Mouse (Mus musculus) heart, adult 2 months (tissue): ENCODE measurements around the gene Cd27.

Experiments
- CTCF ChIP-seq: fragments of 200-600 bp; IDR thresholded peaks from 2 replicates; pipeline ENCODE4 v1.8.1; 2022; ENCODE audit warnings: antibody characterized with exemption, mild to moderate bottlenecking, moderate library complexity
- POLR2A ChIP-seq: fragments of 200-500 bp; IDR thresholded peaks from 2 replicates; pipeline ENCODE4 v1.6.1; 2011; ENCODE audit warnings: mild to moderate bottlenecking, low read depth, low read length, control low read depth; ENCODE audit not compliant: insufficient read depth

GRCm38 (mm10) chr6:125215148-125215954 is 21.5 kb downstream of the Cd27 start, which contains the start of gene Vamp1:
- no peak; the same call in 1 of the 2 replicates for TF ChIP-seq CTCF
- TF ChIP-seq POLR2A = peak; percentile 99
